Mouse (Mus musculus) thymus, postnatal 14 days (tissue): ENCODE results near the gene Ldlrad2.
"Not testable (repeated sequence)": the region's sequence is repeated elsewhere in the genome, so short reads cannot be mapped to it uniquely, and the experiment has no call there.

ENCODE experiments used
- DNase-seq: peaks from one replicate; pipeline ENCODE4 v3.0.0; 2021

Ldlrad2 gene

DNA sequence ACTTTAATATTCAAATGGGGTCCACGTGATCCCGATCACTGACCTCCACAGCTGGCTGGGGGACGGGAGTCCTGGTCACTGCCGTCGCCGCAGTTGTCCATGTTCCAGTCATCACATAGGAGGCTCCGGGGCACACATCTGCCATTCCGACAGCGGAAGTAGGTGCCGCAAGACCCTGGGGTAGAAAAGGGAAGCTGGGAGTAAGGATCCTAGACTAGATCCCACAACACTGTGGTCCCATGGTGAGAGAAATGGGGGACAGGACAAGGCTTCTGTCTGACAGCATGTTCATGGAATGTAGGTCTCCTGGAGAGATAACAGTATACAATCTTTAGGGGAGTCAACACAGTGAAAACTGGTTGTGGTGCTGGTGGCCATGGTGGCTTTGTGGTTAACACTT, at the start of gene Ldlrad2:
TSS of gene Ldlrad2 (minus strand) at position 101 of the 400 bp plus-strand sequence.
- no peak for DNase-seq

DNA sequence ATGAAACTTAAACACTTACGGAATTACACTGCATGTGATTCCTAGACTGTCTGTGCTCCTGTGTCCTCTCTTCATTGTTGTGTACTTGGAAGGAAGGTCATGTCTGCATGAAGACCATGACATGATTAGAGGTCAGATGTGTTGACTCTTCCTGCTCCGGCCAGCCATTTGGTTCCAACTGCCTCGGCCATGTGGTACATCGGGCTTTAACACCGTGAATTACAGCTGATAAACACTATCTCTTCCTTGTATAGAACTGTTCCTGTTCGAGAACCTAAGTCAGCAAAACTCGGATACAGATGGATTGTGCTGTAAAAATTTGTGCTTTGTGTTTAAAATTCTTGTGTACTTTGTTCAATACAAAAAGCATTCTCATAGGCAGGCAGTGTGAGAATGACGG, 48.5 kb upstream of the Ldlrad2 start:
- no peak for DNase-seq

DNA sequence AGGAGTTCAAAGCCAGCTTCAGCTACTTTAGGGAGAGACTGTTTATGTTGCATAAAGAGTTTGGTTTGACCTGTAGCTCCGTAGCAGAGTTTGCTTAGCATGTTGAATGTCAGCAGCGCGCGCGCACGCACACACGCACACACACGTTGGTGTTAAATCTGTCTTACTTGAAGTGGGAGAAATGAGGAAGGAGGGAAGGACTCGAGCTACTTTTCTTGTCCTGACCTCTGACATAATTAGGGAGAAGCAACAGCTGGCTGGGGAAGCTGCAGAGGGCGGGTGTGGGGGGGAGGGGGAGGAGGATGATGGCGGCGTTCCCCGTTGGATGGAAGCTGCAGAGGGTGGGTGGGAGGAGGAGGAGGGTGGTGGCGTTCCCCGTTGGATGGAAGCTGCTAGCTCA, 35.9 kb upstream of the Ldlrad2 start:
- DNase-seq: no peak

DNA sequence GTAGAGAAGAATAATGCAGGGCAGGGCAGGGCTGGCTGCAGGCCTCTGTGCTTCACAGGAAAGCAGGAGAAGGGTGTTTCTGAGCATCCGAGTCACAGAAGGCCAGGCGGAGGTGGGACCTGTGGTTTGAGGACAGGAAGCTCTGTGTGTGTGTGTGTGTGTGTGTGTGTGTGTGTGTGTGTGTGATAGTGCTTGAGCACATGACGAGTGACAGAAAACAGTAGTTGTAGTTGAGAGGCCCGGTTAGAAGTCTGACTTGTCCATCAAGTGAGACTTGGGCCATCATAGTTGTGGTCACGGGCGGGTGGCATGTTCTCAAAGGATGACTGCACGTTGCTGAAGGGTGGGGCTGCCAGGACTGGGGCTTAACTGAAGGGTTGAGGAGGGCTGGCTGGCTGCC, 35.3 kb upstream of the Ldlrad2 start:
- DNase-seq: peak; percentile 50

DNA sequence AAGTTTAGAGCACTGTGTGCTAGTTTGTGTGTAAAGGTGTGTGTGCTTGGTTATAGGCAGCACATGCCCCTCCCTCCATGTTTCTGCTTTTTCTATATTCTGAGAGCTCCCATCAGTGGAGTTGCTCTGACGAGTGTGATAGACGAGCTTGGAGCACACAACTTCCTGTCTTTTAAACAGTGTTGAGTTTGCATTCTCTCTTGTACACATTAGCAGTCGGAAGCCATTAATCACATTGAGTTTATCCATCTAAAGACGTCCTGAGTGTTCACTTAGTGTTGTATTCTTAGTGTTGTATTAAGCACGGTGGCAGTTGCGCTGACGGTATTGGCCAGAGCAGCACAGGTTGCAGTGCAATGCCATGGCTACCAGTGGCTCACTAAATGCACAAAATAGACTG, 34.9 kb upstream of the Ldlrad2 start:
- no peak for DNase-seq

DNA sequence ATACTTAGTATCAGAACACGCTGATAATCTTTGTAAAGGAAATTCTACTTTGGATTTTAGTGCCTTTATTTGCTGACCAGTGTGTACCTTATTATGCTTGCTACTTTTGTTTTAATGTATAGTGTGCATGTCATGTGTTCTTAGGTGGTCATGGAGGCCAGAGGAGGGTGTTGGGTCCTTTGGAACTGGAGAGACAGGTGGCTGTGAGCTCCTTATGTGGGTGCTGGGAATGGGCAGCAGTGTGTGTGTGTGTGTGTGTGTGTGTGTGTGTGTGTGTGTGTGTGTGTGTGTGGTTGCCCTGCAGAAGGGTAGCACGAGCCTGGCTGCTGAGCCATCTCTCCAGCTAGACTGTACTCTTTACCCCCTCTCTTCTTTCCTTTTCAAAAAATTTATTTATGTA, 32.7 kb upstream of the Ldlrad2 start:
- no peak for DNase-seq

DNA sequence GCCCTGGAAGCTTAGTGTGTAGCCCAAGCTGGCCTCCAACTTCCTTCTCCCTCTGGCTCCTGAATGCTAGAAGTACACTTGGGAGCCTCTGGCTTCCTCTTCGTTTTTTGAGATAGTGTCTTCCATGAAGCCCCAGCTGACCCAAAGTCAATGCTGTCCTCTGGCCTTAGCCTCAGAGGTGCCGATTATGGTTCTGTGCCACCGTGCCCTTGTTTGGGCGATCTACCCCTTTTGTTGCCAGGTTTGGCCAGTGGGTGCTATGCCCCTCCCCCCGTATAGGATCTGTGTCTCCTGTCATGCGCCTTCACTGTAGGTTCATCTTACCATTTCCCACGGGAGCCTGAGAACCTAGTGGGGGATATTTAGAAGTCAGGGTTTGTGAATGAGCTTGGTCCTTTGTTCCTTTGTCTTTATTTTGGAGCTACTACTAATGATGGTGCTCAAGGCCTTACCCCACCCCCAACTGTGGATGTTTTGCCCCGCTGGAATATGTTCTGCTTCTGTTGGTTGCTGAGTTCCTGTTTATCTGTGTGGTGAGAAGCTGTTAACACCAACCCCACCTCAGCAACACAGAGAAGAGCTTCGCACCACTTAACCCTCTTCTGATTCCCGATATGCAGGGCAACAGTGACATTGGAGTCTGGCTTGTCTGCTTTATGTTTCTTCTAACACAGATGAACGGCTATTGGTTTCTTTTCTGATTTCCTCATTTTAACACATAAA, 29.2 kb upstream of the Ldlrad2 start:
- no peak for DNase-seq

DNA sequence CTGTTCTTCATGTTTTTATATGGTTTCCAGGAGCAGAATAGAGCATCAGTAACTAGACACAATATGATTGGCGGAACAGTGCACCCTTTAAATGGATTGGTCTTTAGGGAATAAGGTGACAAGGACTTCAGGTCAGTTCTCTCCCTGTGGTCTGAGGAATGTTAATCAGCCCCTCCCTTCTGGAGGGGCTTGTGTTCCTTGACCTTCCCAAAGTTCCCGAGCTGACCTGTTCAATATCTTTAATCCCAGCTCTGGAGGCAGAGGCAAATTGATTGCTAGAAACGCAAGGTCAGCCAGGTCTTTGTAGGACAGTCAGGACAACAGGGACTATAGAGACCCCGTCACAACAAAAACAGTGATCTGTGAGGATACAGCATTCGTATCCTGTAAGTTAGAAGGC, 24.2 kb upstream of the Ldlrad2 start:
- DNase-seq: no peak

DNA sequence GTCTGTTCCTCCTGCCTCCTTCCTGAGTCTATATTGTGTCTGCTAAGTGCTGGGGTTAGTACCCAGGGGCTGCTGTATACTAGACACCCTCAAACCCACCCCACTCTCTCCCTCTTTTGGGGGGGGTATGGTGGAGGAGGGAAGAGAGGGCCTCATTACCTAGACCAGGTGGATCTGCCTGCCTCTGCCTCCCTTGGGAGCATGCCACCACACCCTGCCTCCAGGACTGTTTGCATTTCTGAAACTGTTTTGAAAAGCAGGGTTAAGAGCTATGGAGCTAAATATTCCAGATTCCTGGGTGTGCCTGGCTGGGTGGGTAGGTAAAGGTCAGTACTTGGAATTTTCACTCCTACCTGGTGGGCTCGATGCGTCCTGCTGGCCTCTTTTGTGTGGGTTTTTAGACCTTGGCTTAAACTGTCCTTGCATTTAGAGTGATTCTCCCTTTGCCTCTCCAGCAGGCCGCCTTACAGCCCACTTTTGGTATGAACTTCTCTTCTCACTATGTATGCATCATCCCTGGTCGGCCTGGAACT, 22.8 kb upstream of the Ldlrad2 start:
- no peak for DNase-seq

DNA sequence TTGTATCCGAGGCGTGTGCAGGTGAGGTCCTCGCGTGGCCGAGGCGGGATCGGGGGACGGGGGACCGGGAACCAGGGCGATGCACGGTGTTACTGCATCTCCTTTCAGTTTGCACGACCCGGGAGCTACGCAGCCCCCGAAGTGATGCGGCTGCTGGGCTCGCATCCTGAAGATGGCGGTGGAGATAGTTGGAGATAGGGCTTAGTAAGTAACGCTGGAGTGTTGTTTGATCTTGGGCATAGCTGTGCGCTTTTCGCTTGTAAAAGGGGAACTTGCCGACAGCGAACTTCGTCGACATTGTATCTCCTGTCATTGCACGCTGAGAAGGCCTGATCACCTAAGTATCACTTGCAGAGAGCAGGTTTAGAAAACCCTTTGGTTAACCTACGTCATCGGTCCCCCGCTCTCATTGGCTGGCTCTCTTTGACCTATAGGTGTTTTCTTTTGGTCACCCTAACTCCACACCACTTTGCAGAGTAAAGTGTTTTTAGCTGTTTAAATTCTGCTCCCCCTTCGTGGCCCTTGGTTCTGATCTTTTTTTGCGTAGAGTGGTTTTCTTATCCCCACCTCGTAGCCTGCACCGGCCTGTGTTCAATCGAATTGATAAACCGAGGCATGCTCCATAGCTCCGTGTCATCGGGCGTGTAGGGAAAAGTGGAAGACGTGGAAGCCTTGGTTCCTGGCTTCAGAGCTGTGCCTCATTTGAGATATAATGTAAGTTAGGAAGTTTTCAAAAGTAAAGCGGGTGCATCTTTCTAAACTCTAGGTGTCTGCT, 20.3 kb upstream of the Ldlrad2 start:
- DNase-seq: peak; percentile 57

DNA sequence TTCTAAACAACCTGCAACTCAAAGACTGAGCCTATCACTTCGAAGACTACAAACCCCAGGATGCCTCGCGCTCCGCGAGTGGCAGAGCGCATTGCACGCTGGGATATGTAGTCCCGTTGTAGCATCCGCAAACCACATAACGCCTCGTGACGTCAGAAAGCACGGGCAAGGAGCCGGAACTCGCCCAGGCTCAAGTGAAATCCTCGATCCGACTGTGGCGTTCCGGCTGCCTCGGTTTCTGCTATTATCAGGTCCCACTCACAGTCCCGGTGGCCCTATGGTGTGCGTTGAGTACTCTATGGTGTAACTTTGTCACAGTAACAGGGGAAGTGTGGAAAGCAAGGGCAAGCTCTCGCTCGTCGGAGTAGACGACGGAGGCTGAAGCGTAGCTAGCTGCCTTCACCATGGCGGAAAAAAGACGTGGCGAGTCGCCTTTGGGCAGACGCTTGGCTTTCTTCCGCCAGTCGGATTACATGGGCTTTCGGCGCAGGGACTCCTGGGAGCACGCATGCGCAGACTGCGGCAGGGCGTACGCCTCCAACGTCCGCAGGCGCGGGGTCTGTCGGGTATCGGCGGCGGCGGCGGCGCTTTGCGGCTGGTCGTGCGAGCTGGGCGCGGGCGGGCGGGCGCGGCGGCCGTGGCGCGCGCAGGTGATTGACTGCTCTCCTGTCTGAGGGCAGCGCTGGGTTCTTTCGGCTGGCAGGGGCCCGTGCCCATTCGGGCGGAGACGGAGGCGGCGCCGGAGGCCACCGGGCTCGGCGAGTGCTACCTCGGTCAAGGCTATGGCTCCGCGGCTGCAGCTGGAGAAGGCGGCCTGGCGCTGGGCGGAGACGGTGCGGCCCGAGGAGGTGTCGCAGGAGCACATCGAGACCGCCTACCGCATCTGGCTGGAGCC, 19.5 kb upstream of the Ldlrad2 start, which contains the start of gene Usp48:
TSS of gene Usp48 (plus strand) at position 155 of the 895 bp plus-strand sequence.
- peak; percentile 99 for DNase-seq

DNA sequence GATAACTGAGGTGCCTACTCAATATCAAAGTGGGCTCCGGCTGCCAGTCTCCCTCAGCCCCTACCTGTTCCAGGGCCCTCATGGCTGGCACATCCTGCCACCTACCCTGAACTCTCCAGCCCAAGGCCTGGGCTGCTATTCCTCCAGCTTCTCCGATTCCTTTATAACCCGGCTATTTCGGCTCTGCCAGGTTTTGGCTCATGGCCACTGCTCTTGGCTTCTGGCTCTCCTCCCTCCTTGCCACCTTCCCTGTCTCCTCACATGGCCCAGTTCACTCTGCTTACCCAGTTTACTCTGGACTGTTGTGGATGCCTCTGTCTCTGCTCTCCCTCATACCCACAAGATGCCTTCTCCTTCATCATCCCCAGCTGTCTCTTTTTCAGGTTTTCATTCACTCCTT, 16.6 kb upstream of the Ldlrad2 start:
- no peak for DNase-seq

DNA sequence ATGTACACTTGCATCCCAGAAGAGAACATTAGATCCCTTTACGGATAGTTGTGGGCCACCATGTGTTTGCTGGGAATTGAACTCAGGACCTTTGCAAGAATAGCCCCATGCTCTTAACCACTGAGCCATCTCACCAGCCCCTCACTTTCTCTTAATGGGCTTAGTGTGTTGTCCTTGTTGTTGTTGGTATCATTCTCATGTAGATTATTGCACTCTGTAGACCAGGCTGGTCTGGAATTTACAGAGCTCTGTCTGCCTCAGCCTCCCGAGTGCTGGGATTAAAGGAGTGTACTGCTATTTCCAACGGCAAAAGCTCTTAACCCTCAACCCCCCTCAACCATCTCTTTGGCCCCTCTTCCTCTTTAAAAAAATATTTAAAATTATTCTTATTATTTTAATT, 15.2 kb upstream of the Ldlrad2 start:
- no peak for DNase-seq

DNA sequence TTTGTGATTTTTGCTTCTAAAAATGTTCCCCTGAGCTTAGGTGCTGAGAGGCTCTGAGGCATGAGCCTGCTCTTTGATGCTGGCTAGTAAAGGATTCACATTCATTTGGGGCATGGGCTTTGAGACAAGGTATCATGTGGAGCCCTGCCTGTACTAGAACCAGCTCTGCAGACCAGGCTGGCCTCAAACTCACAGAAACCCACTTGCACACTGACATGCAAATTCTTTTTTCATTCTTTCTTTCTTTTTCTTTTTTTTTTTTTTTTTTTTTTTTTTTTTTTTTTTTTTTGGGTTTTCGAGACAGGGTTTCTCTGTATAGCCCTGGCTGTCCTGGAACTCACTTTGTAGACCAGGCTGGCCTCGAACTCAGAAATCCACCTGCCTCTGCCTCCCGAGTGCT, 14.7 kb upstream of the Ldlrad2 start:
- not testable (repeated sequence) for DNase-seq

DNA sequence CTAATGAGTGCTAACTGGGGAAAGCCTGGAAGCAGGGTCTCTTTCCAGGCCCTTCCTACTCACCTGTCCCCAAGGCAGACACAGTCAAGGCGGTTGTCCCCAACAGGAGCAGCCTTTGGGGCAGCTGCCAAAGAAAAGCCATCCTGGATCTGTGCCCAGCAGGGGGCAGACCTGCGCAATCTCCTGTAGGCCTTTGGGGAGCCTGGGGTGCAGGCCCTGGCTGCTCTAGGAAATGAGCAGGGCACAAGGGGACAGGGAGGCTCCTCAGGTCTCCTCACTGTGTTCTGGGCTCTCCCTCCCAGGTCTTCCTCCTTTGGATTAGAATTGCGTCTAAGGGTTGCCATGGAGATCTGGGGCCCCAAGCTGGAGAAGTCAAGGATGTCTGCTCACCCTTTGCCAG, 7.4 kb upstream of the Ldlrad2 start:
- peak; percentile 66 for DNase-seq

DNA sequence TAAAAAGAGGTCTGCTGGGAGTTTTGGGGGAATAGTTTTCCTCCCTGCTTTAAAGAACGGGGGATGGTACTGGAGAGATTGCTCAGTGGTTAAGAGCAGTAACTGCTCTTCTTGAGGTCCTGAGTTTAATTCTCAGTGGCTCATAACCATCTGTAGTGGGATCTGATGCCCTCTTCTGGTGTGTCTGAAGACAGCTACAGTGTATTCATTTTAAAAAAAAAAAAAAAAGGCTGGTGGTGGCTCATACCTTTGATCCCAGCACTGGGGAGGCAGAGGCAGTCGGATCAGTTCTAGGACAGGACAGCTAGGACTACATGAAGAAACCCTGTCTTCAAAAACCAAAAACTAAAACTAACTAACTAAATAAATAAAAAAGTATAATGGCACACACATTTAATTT, 5.9 kb upstream of the Ldlrad2 start:
- no peak for DNase-seq

DNA sequence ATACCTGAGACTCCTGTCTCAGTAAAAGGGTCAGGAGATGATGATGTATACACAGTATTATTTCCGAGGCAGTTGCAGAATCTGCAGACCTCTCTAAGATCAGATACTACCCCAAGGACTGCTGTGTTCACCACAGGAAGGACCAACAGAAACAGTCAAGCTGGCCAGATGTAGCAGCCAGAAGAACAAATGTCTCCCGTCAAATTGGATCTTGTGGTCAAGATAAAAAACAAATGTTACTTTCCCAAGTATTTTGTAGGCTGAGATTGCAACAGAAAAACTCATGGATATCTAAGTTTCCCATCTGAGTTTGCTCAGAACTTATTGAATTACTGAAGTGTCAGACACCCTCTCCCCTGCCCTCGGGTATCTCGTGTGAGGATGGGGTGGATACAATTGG, 5.4 kb upstream of the Ldlrad2 start:
- DNase-seq: no peak

DNA sequence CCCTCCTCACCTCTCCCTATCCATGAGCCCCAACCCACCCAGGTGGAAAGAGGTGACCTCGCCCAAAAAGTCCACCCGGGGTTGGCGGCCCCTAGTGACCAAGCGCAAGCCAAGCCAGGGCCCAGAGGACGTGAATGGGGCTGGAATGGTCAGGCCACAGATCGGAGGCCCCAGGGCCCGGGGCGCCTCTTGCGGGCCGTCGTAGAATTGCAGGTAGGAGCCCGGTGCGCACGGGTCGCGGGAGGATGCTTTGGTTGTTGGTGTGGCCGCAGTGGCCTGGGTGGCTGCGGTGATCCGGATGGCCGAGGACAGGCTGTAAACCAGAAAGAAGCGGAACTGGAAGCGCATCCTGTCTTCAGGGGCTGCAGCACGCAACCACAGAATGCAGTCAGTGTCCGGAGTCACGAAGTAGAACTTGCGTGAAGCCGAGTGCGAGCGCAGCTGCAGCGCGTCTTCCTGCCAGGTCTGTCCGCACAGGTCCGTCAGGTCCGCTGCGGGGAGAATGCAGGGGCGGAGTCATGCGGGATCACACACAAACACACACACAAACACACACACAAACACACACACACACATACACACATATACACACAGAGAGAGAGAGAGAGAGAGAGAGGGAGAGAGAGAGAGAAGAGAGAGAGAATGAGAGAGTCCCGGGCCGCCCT, 3.9 kb upstream of the Ldlrad2 start:
- peak; percentile 40 for DNase-seq

DNA sequence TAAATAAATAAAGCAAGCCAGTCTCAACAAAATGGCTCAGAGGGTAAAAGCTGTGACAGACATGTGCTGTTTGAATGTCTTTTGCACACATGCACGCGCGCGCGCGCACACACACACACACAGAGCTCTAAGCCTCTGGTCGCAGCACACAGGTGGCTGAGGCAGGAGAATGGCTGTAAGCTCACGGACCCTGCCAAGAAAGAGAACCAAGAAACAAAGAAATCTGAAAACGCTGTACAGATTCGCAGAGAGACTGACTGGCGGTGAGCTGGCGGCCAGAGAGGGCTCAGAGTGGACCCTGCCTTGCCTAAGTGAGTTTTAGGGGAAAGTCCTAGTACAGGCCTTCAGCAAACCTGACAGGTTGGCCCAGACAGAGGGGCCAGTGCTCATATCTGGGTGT, 3.1 kb upstream of the Ldlrad2 start:
- no peak for DNase-seq

DNA sequence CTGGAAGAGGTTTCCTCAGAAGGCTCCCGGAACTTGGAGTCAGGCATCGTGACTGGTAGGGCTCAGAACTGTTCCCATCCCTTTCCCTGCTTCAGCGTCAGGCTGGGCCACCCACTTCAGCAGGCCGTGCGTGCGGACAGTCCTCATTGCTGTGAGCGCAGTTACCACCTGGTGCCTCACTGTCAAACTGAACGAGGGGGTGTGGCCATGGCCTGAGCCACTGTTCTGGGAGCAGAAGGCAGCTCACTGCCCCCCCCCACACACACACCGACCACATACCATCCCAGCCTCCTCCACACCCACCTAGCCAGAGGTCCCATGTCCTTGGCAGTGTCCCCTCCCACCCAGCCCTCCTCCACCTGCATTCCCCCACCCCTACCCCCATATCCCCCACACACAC, 4.5 kb downstream of the Ldlrad2 start:
- no peak for DNase-seq

DNA sequence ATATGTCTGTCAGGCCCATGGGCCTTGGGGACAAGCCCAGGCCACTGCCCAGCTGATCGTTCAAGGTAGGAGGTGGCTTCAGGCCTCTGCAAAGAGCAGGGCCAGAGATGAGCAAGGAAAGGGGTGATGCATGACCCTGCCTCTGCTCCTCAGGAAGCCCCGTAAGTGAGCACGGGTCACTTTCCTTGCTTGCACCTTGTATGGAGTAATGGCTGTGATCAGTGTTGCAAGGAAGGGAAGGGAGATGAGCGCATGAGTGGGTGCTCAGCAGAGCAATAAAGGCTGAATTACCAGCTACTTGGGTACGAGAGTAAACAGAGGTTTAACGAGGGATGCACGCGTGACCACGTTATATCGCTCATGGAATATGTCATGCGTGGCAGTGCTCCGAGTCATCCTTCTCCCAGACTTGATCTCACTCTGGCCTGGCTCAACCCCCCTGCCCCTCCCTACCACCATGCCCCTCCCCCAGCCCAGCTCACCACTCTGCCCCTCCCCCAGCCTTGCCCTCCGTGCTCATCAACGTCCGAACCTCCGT, 17.6 kb downstream of the Ldlrad2 start:
- DNase-seq: no peak

DNA sequence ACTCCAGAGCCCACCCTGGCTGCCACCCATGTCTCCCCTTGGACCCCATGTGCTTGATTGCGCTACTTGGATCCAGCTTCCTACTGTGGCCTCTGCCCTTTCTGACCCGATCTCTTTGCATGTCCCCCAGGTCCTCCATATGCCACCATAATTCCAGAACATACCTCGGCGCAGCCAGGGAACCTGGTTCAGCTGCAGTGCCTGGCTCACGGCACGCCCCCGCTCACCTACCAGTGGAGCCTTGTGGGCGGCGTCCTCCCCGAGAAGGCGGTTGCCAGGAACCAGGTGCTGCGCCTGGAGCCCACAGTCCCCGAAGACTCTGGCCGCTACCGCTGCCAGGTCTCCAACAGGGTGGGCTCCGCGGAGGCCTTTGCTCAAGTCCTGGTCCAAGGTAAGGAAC, 20.9 kb downstream of the Ldlrad2 start:
- no peak for DNase-seq
